Mouse (Mus musculus): ENCODE measurements at regions not wholly inside any gene's neighbourhood (a gene's known extent, or its start where the extent isn't known, plus 50 kb on each side); places are given as distances from the start of the nearest gene placed in this dataset.

GRCm38 (mm10) chr12:10524509-10525286, 134.1 kb downstream of the Rdh14 start:
- TF ChIP-seq POLR2A (IDR thresholded peaks at IDR 0.05; ENCODE audit: low read depth, low read length) (no peak), CTCF (conservative IDR thresholded peaks at IDR 0.05; ENCODE audit: insufficient read depth, insufficient read length, low read depth, low read length) (no peak)
